Mouse (Mus musculus): ENCODE data around the gene Tecr. TPM values are rescaled to one million over a fixed set of nuclear protein-coding genes. Genes with fewer than 3 reads are reported as not detected.
A peak's percentile ranks its signal among the peaks of the same experiment; 100 is the strongest.
"Not testable (repeated sequence)": the region's sequence is repeated elsewhere in the genome, so short reads cannot be mapped to it uniquely, and the experiment has no call there.

Tecr gene
- polyA plus RNA-seq, 1 experiment from 2014 or later = 561 TPM

GRCm38 (mm10) chr8:83613695-83614094 is 5.9 kb upstream of the Tecr start:
- Histone ChIP-seq H3K4me1 (peaks cover 15% of the 10 kb centered on the region), H3K4me2 (no peak overlapping the region), H3K36me3 (peaks cover 31% of the 10 kb centered on the region), H3K9ac (no peak overlapping the region), H3K27me3 (replicated peaks) (no peaks in the 10 kb centered on the region), H3K27ac (no peak overlapping the region), H3K9me3 (no peaks in the 10 kb centered on the region), H3K4me3 (replicated peaks) (no peak overlapping the region)
- WGBS = 91% methylated on average over 4 of the region's 4 CpGs
- no peak for ATAC-seq (ENCODE audit: insufficient read depth, low FRiP score, low read depth)

DNA sequence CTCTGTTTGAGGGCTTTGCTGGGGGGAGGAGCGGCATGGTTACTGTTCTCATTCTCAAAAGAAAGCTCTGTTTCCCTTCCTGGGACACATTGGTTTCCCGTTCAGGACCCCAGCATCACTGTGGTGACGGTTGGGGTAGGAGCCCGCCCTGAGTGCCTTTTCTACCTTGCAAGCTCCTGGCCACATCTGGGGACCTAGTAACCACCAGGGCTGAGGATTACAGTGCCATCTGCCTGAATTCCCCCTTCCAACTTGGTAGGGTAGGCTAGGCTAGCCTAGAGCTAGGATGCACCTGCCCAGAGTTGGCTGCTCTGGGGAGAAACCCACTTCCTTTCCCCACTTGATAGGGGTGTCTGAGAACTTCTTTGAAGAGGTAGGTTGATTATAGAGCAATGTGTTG is 4.2 kb upstream of the Tecr start:
- Histone ChIP-seq H3K9me3 (no peaks in the 10 kb centered on the region), H3K4me1 (peaks cover 17% of the 10 kb centered on the region), H3K27me3 (replicated peaks) (no peaks in the 10 kb centered on the region), H3K9ac (no peak overlapping the region), H3K36me3 (peaks cover 31% of the 10 kb centered on the region), H3K4me2 (no peak overlapping the region), H3K27ac (no peak overlapping the region), H3K4me3 (replicated peaks) (no peak overlapping the region)
- no peak for ATAC-seq (ENCODE audit: insufficient read depth, low FRiP score, low read depth)
- whole genome bisulfite sequencing = 92% methylated on average over 4 of the region's 4 CpGs

- WGBS = 90% methylated on average over 10 of the region's 10 CpGs
- H3K9me3 ChIP-seq = no peaks in the 10 kb centered on the region
- H3K4me3 ChIP-seq (replicated peaks) = peak overlapping the region; percentile 89
- H3K27me3 ChIP-seq (replicated peaks) = no peaks in the 10 kb centered on the region
- H3K4me1 ChIP-seq = peaks cover 19% of the 10 kb centered on the region
- peak overlapping the region; percentile 97; the same call in 1 of the 2 replicates for H3K27ac ChIP-seq
- H3K36me3 ChIP-seq = peaks cover 31% of the 10 kb centered on the region
- ATAC-seq (ENCODE audit: insufficient read depth, low FRiP score, low read depth) = no peak
- peak overlapping the region; percentile 78 for H3K4me2 ChIP-seq
- no peak overlapping the region for H3K9ac ChIP-seq
Measured at GRCm38 (mm10) chr8:83609547-83610180, 1.9 kb upstream of the Tecr start.

- Histone ChIP-seq H3K4me2 (peak overlapping the region; percentile 78), H3K27me3 (replicated peaks) (no peaks in the 10 kb centered on the region), H3K9me3 (no peaks in the 10 kb centered on the region), H3K27ac (peak overlapping the region; percentile 97), H3K36me3 (peaks cover 30% of the 10 kb centered on the region), H3K4me1 (peaks cover 19% of the 10 kb centered on the region), H3K9ac (peak overlapping the region; percentile 75; the same call in 1 of the 2 replicates), H3K4me3 (replicated peaks) (peak overlapping the region; percentile 89)
- WGBS = 23% methylated on average over 9 of the region's 9 CpGs
- ATAC-seq (ENCODE audit: insufficient read depth, low FRiP score, low read depth) = no peak
Measured at GRCm38 (mm10) chr8:83609086-83609485, 1.3 kb upstream of the Tecr start.

GRCm38 (mm10) chr8:83608398-83608829 is 643 bp upstream of the Tecr start:
- Histone ChIP-seq H3K4me2 (peak overlapping the region; percentile 78), H3K27me3 (replicated peaks) (no peaks in the 10 kb centered on the region), H3K4me3 (replicated peaks) (peak overlapping the region; percentile 89), H3K9ac (peak overlapping the region; percentile 75), H3K27ac (peak overlapping the region; percentile 97), H3K4me1 (peaks cover 19% of the 10 kb centered on the region), H3K36me3 (peaks cover 26% of the 10 kb centered on the region), H3K9me3 (no peaks in the 10 kb centered on the region)
- ATAC-seq (ENCODE audit: insufficient read depth, low FRiP score, low read depth) = peak; percentile 71
- 0% methylated on average over 51 of the region's 51 CpGs for WGBS

GRCm38 (mm10) chr8:83602650-83603029 is 5.1 kb downstream of the Tecr start:
- Histone ChIP-seq H3K27ac (peak overlapping the region; percentile 55), H3K9me3 (no peaks in the 10 kb centered on the region)
- no peak for ATAC-seq (ENCODE audit: insufficient read depth, low FRiP score, low read depth)

GRCm38 (mm10) chr8:83599814-83600213 is 8.0 kb downstream of the Tecr start:
- no peak overlapping the region for H3K4me3 ChIP-seq (replicated peaks)
- no peaks in the 10 kb centered on the region for H3K27me3 ChIP-seq (replicated peaks)
- H3K27ac ChIP-seq = no peak overlapping the region
- H3K9me3 ChIP-seq = no peaks in the 10 kb centered on the region
- H3K4me1 ChIP-seq = 0 out of 2 replicates have a peak, but pooled peaks cover 3% of the 10 kb centered on the region
- no peak for ATAC-seq (ENCODE audit: insufficient read depth, low FRiP score, low read depth)
- H3K36me3 ChIP-seq = no peaks in the 10 kb centered on the region
- H3K9ac ChIP-seq = no peak overlapping the region
- no peak overlapping the region for H3K4me2 ChIP-seq

More at GRCm38 (mm10) chr8:83602650-83603029, 5.1 kb downstream of the Tecr start:
- 0 out of 2 replicates have a peak, but pooled peaks cover 7% of the 10 kb centered on the region for H3K4me1 ChIP-seq
- H3K4me3 ChIP-seq (replicated peaks) = no peak overlapping the region
- H3K36me3 ChIP-seq = no peaks in the 10 kb centered on the region
- no peak overlapping the region for H3K9ac ChIP-seq
- H3K4me2 ChIP-seq = no peak overlapping the region
- no peaks in the 10 kb centered on the region for H3K27me3 ChIP-seq (replicated peaks)
- 61% methylated on average over 2 of the region's 2 CpGs for WGBS

GRCm38 (mm10) chr8:83598146-83598545 is 9.6 kb downstream of the Tecr start:
- no peaks in the 10 kb centered on the region for H3K9me3 ChIP-seq
- H3K9ac ChIP-seq = no peak overlapping the region
- H3K27me3 ChIP-seq (replicated peaks) = no peaks in the 10 kb centered on the region
- peaks cover 6% of the 10 kb centered on the region; the same call in 1 of the 2 replicates for H3K4me1 ChIP-seq
- ATAC-seq (ENCODE audit: insufficient read depth, low FRiP score, low read depth) = no peak
- no peak overlapping the region for H3K4me2 ChIP-seq
- H3K27ac ChIP-seq = no peak overlapping the region
- WGBS = 21% methylated on average over 1 of the region's 1 CpGs
- no peaks in the 10 kb centered on the region for H3K36me3 ChIP-seq
- H3K4me3 ChIP-seq (replicated peaks) = no peak overlapping the region

- 27% methylated on average over 3 of the region's 3 CpGs for WGBS
- no peaks in the 10 kb centered on the region for H3K27me3 ChIP-seq (replicated peaks)
- no peak overlapping the region for H3K9ac ChIP-seq
- no peak for ATAC-seq (ENCODE audit: insufficient read depth, low FRiP score, low read depth)
- no peak overlapping the region for H3K4me3 ChIP-seq (replicated peaks)
- peaks cover 16% of the 10 kb centered on the region for H3K4me1 ChIP-seq
- H3K4me2 ChIP-seq = no peak overlapping the region
- H3K9me3 ChIP-seq = no peaks in the 10 kb centered on the region
- no peak overlapping the region for H3K27ac ChIP-seq
- no peaks in the 10 kb centered on the region for H3K36me3 ChIP-seq
Measured at GRCm38 (mm10) chr8:83596369-83596768, 11.4 kb downstream of the Tecr start.

DNA sequence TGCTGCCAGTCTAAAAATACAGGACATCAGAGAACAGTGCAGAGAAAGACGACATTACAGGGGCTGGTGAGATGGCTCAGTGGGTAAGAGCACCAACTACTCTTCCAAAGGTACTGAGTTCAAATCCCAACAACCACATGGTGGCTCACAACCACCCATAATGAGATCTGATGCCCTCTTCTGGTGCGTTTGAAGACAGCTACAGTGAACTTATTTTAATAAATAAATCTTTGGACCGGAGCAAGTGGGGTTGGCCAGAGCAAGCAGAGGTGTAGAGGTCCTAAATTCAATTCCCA is 12.8 kb downstream of the Tecr start:
- not testable (repeated sequence) for H3K9me3 ChIP-seq; ATAC-seq (ENCODE audit: insufficient read depth, low FRiP score, low read depth); H3K27me3 ChIP-seq (replicated peaks); H3K36me3 ChIP-seq
- H3K4me3 ChIP-seq (replicated peaks) = peak overlapping the region; percentile 64
- H3K27ac ChIP-seq = peak overlapping the region; percentile 88
- peak overlapping the region; percentile 11; the same call in 1 of the 2 replicates for H3K9ac ChIP-seq
- peaks cover 16% of the 10 kb centered on the region for H3K4me1 ChIP-seq
- peak overlapping the region; percentile 63 for H3K4me2 ChIP-seq
- WGBS = 44% methylated on average over 3 of the region's 3 CpGs

GRCm38 (mm10) chr8:83594167-83595049 is 13.4 kb downstream of the Tecr start:
- Histone ChIP-seq H3K4me3 (replicated peaks) (peak overlapping the region; percentile 64), H3K27ac (peak overlapping the region; percentile 90), H3K4me2 (peak overlapping the region; percentile 88), H3K9ac (peak overlapping the region; percentile 82), H3K36me3 (no peaks in the 10 kb centered on the region), H3K27me3 (replicated peaks) (no peaks in the 10 kb centered on the region), H3K9me3 (no peaks in the 10 kb centered on the region), H3K4me1 (peaks cover 16% of the 10 kb centered on the region)
- peak; percentile 99 for ATAC-seq (ENCODE audit: insufficient read depth, low FRiP score, low read depth)
- under 1% methylated on average over 43 of the region's 43 CpGs for WGBS

Data from stomach, embryonic 15.5 days (tissue).